Mouse (Mus musculus) right cerebral cortex, postnatal 4 days (tissue): Measurements from ENCODE around the gene Ipo4.
A peak's percentile ranks its signal among the peaks of the same experiment; 100 is the strongest.

Experiments used
- DNase-seq: peaks from one replicate; pipeline ENCODE4 v3.0.0-alpha.2; 2022

The Ipo4 gene

GRCm38 (mm10) chr14:55628077-55628827, 7.5 kb downstream of the Ipo4 start:
- DNase-seq: no peak

DNA sequence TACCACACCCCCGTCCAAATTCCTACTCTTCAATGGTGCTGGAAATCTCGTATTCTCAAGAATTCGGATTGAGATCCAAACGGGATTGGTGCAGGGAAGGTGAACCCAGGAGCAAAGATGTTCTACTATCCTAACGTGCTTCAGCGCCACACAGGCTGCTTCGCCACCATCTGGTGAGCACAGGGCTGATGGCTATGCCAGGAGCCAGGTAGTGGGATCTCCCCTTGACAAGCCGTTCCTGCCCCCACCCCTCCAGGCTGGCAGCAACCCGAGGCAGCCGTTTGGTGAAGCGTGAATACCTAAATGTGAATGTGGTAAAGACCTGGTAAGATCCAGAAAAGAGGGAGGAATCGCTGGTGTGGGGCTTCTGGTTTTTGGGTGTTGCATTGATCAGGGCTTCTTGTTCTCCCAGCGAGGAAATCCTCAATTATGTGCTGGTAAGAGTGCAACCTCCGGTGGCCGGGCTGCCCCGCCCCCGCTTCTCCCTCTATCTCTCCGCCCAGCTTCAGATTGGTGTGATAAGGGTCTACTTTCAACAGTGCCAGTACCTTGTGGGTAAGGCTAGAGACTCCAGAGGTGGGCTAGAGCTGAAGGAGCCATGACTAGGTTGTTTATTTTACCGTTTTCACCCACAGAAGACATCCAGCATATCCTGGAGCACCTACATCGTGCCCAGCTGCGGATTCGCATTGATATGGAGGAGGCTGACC, 17.1 kb downstream of the Ipo4 start:
- DNase-seq: no peak

- DNase-seq: no peak
Measured at GRCm38 (mm10) chr14:55617822-55618221, 17.9 kb downstream of the Ipo4 start, which contains the start of gene Rec8. Rec8 (plus strand) TSS chr14:55618037.

- no peak for DNase-seq
Measured at GRCm38 (mm10) chr14:55616844-55617243, 18.9 kb downstream of the Ipo4 start.

DNA sequence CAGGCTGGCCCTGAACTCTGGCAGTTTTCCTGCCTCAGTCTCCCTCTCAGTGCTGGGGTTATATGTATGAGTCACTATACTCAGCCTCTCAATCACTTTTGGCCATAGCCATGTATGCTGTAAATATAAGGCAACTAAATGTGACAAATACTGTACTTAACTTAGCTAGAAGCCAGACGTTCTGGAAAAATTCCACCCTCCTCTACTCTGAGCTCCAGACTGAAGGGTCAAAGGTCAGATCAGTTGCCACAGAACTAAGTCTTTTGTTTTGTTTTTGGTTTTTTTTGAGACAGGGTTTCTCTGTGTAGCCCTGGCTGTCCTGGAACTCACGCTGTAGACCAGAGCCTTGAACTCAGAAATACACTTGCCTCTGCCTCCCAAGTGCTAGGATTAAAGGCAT, 19.9 kb downstream of the Ipo4 start:
- DNase-seq: no peak

DNA sequence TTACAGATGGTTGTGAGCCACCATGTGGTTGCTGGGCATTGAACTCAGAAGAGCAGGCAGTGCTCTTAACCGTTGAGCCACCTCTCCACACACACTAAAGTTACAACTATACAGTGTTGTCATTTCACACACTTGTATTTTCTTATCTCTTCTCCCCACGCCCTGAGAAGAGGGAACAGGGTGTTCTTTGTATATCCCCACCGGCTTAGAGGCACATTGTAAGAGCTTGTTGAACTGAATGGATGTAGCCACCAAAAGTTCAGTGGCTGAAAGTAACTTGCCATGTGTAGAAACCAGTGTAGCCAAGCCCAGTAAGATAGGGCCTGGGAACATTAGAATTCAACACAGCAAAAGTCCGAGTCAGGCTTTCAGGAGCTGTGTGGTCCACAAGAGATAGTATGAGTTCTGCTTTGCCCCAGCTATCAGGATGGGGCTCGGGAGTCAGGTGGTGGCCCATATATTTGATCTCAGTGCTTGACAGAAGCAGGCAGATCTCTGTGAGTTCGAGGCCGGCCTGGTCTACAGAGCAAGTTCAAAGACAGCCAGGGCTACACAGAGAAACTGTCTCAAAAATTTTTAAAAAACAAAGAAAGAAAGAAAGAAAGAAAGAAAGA, 21.1 kb downstream of the Ipo4 start:
- no peak for DNase-seq

- no peak for DNase-seq
Measured at GRCm38 (mm10) chr14:55613346-55613745, 22.4 kb downstream of the Ipo4 start.

- DNase-seq: no peak
Measured at GRCm38 (mm10) chr14:55608339-55608738, 27.4 kb downstream of the Ipo4 start.

- no peak for DNase-seq
Measured at GRCm38 (mm10) chr14:55605743-55606459, 29.9 kb downstream of the Ipo4 start.

GRCm38 (mm10) chr14:55604823-55605222, 30.9 kb downstream of the Ipo4 start:
- DNase-seq: no peak

DNA sequence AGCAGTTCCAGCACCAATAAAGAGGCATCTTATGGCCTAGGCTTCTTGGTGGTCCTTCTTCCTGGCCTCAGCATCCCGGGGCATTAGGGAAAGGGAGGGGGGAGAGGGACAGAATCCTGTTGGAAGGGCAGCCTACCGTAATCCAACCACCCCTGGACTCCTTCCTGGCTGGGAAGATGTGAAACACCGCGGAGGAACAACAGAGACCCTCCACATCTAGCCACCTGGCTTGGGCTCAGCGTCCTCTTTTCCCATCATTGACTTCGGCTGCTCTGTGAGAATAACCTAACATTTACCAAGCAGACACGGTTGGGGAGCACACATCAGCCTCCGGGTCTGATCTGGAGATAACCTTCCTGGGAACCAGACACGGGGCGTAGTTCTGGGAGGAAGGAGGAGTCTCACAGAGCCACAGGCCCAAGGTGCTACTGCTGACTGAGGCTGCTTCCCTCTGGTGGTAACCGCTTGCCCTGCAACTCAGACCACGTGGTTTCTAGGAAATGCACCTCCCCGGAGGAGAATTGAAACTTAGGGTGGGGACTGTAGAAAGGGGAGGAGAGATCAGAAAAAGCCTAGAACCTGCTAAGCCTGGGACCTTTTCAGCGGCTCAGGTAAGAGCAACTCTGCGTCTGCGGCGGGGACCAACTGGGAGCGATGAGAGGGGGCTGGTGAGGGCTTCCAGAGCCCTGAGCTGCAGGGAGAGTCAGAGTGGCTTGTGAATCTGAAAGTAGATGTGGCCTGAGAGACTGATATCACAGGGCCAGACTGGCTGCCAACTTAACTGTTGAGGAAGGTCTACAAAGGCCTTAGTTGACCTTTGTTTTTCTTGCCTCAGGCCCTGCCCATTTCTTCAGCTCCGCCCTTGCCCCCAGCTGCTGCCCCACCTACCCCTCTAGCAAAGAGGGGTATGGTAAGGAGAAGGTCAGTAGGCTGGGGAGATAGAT, 31.9 kb downstream of the Ipo4 start:
- peak; percentile 79 for DNase-seq

- DNase-seq: no peak
Measured at GRCm38 (mm10) chr14:55603271-55603632, 32.5 kb downstream of the Ipo4 start, which contains the start of gene Irf9. Irf9 (plus strand) TSS chr14:55603571.

DNA sequence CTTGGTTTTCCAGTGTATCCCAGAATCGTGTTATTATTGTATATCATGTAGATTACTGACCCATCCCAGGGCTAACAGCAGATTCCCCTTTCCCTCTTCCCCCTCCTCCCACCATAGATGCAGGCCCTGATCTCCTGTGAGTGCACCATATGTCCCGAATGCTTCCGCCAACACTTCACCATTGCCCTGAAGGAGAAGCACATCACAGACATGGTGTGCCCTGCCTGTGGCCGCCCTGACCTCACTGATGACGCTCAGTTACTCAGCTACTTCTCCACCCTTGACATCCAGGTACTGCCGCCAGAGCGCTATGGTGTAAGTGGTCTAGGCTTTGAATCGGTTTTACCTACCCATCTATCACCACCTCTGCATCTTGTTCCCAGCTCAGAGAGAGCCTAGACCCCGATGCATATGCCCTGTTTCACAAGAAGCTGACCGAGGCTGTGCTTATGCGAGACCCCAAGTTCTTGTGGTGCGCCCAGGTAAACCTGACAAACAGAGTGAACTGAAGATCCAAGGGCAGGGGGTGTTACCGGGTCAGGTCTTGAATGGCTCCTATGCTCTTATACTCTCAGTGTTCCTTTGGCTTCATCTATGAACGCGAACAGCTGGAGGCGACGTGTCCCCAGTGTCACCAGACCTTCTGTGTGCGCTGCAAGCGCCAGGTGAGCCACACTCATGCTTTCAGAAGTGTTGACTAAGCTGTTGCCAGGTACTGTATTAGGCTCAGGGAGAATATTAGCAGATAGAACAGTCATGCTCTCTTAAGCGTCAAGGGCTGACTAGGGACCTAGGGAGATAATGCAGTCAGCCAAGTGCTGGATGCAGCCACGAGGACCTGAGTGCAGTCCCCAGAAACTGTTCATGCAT, 37.0 kb downstream of the Ipo4 start:
- no peak for DNase-seq

DNA sequence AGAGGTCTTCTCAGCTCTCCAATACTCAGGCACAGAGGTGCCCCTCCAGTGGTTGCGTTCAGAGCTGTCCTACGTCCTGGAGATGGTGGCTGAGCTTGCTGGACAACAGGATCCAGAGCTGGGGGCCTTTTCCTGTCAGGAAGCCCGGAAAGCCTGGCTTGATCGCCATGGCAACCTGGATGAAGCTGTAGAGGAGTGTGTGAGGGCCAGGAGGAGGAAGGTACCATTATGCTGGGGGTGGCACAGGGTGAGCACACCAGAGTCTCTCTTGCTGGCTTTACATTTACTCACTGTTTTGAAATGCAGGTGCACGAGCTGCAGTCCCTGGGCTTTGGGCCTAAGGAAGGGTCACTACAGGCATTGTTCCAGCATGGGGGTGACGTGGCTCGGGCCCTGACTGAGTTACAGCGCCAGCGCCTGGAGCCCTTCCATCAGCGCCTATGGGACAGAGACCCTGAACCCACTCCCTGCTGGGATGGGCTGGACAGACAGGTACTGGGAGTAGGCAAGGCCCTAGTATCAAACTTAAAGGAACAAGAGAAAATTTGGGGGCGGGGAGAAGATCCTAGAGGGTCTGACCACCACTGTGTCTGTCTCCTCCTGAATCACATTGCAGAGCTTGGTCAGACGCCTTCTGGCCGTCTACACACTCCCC, 39.6 kb downstream of the Ipo4 start:
- peak; percentile 42 for DNase-seq

GRCm38 (mm10) chr14:55592226-55592625, 43.5 kb downstream of the Ipo4 start:
- DNase-seq: no peak

- peak; percentile 85 for DNase-seq
Measured at GRCm38 (mm10) chr14:55591331-55591891, 44.3 kb downstream of the Ipo4 start, which contains the start of gene Rnf31. Rnf31 (plus strand) TSS chr14:55591708.

GRCm38 (mm10) chr14:55590748-55591330, 44.9 kb downstream of the Ipo4 start, which contains the start of gene Psme2:
Psme2 (minus strand) TSS chr14:55591113.
- DNase-seq: peak; percentile 86

DNA sequence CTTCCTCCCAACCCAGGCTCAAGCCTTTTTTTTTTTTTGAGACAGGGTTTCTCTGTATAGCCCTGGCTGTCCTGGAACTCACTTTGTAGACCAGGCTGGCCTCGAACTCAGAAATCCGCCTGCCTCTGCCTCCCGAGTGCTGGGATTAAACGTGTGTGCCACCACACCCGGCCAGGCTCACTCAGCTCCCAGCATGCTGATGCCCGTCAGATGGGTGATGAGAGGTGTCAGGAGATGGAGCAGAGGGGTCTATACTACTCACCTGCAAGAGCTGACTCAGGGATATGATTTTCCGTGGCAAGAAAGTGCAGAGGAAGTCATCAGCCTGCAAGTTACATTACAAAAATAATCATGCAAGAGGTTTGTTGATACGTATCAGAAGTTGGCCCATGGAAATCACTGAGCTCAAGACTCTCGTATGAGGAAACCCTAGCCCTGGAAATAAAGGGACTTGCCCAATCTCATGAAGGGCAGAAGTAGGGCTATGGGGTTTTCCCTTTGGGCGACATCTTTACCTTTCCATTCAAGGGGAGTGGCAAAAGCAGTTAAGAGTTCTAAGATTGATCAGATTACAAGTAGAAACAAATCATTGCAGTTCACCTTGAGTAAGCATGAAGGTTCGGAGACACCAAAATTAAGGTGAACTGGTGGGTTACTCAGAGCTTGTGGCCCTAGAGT, 45.8 kb downstream of the Ipo4 start:
- DNase-seq: no peak

GRCm38 (mm10) chr14:55589271-55589670, 46.5 kb downstream of the Ipo4 start:
- no peak for DNase-seq
